Mouse (Mus musculus): ENCODE measurements around the gene Mta3.

The Mta3 gene

GRCm38 (mm10) chr17:83759547-83759946, 53.6 kb downstream of the Mta3 start:
- no peak for DNase-seq (ENCODE audit: low read depth)

DNA sequence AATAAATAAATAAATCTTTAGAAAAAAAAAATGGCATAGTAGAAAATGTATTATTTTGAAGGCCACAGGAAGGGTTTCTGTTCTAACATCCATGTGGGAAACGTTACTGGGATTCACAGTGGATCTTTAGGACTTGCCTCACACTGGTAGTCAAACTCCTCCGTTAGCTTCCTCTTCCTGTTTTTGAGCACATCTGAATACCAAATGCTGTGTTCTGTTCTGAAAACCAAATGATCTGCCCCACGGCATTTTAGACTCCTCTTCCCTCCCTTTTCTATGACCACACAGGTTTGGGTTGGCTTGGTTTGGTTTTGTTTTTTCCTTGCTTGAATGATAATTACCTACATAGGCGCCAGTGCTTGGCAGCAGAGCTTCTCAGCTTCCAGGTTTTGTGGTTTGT, 58.6 kb downstream of the Mta3 start:
- no peak for DNase-seq (ENCODE audit: low read depth)

- no peak for DNase-seq (ENCODE audit: low read depth)
Measured at GRCm38 (mm10) chr17:83767064-83767463, 61.1 kb downstream of the Mta3 start.

GRCm38 (mm10) chr17:83768309-83768708, 62.3 kb downstream of the Mta3 start:
- DNase-seq (ENCODE audit: low read depth): no peak

GRCm38 (mm10) chr17:83770371-83770770, 64.4 kb downstream of the Mta3 start:
- DNase-seq (ENCODE audit: low read depth): no peak

GRCm38 (mm10) chr17:83770931-83771330, 65.0 kb downstream of the Mta3 start:
- DNase-seq (ENCODE audit: low read depth): no peak

DNA sequence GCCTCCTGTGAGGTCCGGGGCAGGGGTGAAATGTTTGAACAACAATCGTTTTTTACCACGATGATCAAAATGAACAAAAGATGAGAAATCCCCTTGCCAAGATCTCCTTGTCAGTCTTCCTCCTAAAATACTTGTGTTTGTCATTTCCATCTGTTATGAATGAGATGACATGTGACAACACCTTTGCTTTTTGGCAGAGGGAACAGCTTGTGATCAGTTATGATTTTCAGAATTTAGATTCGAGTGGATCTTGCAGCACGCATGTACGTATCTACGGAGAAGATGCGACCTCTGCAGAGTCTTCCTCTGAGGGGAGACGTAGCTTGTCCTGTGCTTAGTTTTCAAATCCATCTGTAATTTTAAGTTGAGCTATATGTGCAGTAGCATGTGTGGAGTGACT, 66.1 kb downstream of the Mta3 start:
- no peak for DNase-seq (ENCODE audit: low read depth)

DNA sequence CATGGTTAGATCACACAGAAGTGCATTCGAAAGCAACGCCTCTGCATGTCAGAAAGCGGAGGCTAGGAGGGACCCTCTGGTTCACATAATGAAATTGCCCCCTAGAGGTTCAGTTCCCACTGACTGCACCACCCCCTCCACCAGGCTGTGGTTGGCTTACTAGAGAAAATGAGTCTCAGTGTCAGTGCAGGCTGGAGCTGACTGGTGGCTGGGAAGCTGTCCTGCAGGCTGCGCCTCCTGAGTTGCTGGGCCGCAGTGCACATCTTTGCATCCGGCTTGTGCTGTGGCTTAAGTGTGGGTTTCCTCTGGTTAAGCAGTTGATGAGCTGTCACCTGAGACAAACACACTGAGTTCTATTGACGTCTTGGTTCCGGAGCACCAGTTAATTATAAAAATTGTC, 66.7 kb downstream of the Mta3 start:
- DNase-seq (ENCODE audit: low read depth): peak; percentile 67

DNA sequence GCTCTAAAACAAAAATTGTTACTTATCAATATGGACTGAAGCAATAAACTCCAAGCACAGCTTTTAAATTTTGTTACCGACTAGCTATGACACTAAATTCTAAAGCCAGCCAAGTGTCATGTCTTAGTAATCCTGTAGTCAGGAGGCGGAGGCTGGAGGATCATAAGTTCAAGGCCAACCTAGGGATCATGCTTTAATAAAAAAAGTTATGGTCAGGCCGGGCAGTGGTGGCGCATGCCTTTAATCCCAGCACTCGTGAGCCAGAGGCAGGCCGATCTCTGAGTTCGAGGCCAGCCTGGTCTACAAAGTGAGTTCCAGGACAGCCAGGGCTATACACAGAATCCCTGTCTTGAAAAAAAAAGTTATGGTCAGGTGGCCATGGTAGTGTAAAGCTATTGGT, 71.0 kb downstream of the Mta3 start:
- no peak for DNase-seq (ENCODE audit: low read depth)

GRCm38 (mm10) chr17:83777462-83778051, 71.6 kb downstream of the Mta3 start:
- no peak for DNase-seq (ENCODE audit: low read depth)

DNA sequence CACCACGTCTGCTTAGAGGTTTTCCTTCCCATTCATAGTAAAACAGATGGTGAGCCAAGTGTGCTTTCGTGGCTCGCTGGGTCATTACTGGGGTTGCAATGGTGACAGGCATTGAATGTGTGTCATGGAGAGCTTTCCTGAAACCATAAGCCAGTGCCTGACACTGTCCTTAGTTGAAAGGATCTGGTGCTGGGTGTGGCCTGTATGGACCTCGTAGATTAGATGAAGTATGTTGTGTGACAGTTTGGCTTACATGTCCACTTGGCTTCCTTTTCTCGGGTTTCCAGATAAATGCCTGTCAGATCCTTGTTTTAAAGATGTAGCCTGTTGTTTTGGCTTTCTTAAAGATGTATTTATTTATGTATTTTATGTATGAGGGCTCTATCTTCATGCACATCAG, 74.3 kb downstream of the Mta3 start:
- DNase-seq (ENCODE audit: low read depth): no peak

GRCm38 (mm10) chr17:83782740-83783139, 76.8 kb downstream of the Mta3 start:
- no peak for DNase-seq (ENCODE audit: low read depth)

DNA sequence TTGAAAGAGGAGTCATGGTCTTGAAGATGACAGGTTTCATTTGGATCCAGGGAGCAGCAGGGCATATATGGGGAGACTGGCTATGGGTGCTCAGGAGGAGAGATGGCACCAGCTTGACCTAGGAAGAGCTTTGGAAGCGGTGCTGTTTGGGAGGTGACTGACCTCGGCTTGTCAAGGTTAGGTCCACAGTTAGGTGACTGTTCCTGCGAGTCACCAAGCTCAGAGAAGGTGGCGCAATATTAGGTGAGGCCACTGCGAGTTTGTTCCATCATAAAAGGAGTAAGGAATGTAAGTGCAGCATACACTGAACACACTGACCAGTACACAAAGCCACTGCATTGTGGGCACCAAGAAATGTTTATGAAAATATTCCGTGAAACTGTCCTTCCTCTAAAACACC, 80.5 kb downstream of the Mta3 start:
- no peak for DNase-seq (ENCODE audit: low read depth)

- no peak for DNase-seq (ENCODE audit: low read depth)
Measured at GRCm38 (mm10) chr17:83790158-83790557, 84.2 kb downstream of the Mta3 start.

DNA sequence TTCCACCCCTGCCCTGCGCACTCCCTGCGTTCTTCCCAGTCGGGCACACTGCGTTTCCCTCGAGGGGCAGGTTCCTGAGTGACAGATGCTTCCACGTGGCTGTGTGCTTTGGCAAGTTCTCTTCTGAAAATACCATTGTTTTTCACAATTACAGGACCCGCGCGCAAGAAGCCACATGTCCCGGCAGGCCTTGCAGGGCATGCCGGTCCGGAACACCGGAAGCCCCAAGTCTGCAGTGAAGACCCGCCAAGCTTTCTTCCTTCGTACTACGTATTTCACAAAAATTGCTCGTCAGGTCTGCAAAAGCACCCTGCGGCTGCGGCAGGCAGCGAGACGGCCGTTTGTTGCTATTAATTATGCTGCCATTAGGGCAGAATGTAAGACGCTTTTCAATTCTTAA, 86.4 kb downstream of the Mta3 start:
- no peak for DNase-seq (ENCODE audit: low read depth)

DNA sequence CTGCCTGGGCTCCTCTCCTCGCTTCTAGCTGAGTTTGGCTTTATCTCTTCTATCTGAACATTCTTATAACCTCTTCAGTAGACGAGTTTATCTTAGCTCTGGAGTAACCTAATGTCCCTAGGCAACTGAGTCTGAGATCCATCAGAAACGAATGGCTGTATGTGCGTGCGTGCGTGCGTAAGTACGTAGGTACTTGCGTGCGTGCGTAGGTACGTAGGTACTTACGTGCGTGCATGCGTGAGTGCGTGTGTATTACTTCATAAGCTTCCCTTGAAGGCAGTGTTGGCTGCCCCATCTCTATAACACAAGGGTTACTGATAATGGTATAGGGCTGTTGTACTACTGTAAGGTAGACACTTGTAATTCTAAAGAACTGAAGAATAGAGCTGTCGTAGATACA, 89.2 kb downstream of the Mta3 start:
- no peak for DNase-seq (ENCODE audit: low read depth)

DNA sequence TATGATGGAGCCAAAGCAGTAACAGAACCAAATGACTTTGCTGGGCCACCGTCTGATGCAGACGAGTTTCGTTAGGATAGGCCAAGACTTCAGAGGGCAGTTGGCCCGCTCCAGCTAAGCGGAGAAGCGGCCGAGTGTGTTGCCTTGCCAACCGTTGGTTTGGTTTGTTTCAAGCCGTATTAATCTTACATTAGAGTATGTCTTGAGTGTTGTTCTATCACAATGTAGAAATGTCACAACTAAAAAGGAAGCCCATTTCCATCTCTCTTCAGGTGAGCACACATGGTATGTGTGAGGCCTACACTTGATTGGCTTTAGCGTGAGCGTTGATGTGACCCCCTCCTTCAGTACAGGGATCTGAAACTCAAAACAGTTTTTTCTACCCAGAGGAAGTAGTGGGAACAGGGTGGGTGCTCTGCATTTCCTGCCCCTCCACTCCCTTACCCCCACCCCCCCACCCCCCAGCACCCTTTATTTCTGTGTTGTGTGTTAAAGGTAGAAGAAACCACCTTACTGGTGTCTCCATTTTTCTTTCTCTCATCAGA, 93.6 kb downstream of the Mta3 start:
- DNase-seq (ENCODE audit: low read depth): no peak

GRCm38 (mm10) chr17:83803987-83804386, 98.0 kb downstream of the Mta3 start:
- no peak for DNase-seq (ENCODE audit: low read depth)

- no peak for DNase-seq (ENCODE audit: low read depth)
Measured at GRCm38 (mm10) chr17:83805078-83805477, 99.1 kb downstream of the Mta3 start.

- no peak for DNase-seq (ENCODE audit: low read depth)
Measured at GRCm38 (mm10) chr17:83807345-83807744, 101.4 kb downstream of the Mta3 start.

GRCm38 (mm10) chr17:83807778-83808398, 101.9 kb downstream of the Mta3 start:
- DNase-seq (ENCODE audit: low read depth): peak; percentile 87

DNA sequence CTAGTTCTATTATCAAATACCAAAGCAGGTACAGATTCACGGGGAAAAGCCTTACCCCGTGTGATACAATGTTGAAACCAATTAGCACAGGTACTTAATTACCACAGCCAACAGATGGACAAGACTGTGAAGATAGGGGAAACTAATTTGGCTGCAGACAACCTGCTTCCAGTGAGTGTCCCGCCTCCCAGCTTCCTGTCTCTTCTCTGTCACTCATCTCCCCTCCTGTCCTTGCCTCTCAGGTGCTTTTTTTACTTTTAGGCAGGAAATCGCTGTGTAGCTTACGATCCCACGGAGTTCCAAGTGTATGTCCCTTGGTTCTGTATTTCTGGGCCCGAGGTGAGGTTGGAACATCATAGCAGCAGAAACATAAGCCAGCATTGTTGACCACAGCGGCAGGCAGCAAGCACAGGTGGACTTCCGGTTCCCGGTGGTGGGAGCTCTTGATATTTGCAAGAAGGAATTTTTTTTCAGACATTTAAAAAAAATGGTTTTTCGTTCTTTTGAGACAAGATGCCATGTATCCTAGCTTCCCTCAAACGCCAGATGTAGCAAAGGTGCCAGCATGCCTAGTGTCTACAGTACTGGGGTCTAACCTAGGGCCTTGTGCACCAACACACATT, 102.6 kb downstream of the Mta3 start:
- no peak for DNase-seq (ENCODE audit: low read depth)

- no peak for DNase-seq (ENCODE audit: low read depth)
Measured at GRCm38 (mm10) chr17:83809197-83809829, 103.3 kb downstream of the Mta3 start.
